Mouse (Mus musculus) kidney, postnatal 36 days (tissue): Measurements from ENCODE around the gene 9530053A07Rik.

Source experiments
- DNase-seq, 2 experiments: peaks; one replicate each; pipeline ENCODE4 v3.0.0; 2021 to 2022; ENCODE audit warnings: mixed read lengths in 2 of 2

Gene 9530053A07Rik

DNA sequence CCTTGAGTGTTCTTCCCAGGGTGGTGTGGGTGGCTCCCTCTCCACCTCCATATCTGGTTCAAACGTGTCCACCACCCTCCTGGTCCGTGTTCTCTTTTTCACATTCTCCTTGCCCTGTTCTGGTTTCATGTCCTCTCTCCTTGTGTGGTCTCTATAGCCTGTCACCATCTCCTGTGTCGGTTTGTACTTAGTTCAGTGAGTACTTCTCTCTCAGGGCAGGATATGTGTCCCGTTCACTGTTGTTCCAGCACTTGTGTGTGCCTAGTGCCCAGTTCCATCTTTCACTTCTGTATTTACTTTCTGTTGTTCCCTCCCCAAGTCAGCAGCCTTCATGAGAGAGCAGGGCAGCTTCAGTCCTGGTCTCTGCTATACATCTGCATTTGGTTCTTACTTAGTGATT, 46.1 kb downstream of the 9530053A07Rik start:
- DNase-seq = no peak

DNA sequence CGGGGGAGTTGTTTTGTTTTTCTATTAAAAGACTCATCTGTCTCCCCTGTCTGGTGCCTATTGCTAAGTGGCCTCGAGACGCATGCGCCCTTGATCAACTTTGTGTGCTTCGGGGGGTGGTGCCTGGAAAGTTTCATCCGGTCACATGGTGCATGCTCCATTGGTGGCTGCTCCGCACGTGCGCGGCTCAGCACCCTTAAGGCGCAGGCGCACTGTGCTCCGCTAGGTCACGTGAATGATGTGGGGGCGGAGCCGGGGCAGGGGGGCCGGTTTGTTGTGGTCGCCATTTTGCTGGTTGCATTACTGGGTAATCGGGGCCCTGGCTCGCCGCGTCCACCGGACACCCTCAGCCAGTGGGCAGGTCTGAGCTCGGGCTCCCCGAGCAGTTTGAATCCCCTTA, 50.0 kb downstream of the 9530053A07Rik start, which contains the start of gene Dyrk1b:
Gene Dyrk1b (plus strand): TSS at position 242 of the 400 bp plus-strand sequence.
- DNase-seq = peak; percentile 99

DNA sequence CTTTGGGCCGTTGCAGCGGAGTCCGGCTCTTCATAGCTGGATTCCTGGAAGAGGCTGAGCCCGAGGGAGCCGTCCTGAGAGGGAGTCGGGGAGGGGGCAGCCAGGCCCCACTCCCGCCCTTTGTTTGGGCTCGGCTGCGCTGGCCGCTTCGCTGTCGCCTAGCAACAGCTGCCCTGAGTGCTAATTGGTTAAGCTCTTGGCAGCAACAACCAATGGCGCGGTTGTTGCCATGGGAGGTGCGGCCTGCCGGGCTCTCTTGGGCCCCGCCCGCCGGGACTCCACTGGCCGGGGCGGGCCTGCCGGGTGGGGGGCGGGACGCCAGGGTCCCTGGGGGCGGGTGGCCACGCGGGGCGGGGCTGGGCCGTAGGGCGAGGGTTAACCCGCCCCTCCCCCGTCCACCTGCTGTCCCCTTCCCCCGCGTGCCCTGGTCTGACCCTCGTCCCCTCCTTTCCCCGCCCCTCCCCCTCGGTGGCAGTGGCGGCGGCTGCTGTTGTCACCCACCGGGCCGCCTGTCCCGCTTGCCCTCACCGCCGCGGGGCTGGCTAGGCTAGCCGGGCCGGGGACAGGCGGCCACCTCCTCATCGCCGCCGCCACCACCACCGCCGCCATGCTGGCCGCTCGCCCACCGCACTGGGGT, 50.6 kb downstream of the 9530053A07Rik start:
- peak; percentile 96 to 97 for DNase-seq

DNA sequence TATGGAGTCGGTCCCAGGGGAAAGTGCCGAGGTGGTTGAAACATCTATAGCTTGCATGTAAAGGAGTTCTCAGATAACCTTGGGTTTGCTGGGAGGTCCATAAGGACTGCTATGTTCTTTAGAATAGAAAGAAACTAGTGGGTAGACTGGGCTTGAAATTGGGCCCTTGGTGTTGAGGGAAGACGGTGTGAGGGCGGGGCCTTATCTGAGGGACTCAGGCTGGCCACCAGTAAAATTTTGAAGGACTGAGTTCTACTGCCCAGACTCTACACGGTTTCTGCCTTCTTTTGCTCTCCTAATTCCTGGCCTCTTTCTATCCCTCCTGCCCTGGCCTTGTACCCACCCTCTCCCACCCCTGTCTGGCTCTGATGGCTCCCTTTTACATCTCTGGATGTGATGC, 51.6 kb downstream of the 9530053A07Rik start:
- no peak for DNase-seq

DNA sequence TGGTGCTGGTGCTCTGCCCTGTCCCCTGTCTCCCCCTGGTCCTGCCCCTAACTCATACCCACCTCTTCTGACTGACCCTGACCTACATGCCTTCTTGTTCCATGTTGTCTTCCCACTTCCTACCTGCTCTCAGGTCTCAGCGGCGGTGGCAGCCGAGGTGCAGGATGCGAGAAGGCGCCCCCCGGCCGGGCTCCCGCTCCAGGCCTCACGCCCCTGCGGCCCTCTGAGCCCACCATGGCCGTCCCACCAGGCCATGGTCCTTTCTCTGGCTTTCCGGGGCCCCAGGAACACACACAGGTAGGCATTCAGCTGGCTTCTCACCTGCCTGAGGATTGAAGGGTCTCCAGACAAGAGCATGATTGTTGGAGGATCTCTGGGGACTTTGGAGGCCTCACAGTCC, 52.1 kb downstream of the 9530053A07Rik start:
- DNase-seq = no peak

- DNase-seq = no peak
Observed at GRCm38 (mm10) chr7:28182320-28182719, 53.1 kb downstream of the 9530053A07Rik start.

- DNase-seq = no peak
Observed at GRCm38 (mm10) chr7:28185884-28186283, 56.6 kb downstream of the 9530053A07Rik start.

DNA sequence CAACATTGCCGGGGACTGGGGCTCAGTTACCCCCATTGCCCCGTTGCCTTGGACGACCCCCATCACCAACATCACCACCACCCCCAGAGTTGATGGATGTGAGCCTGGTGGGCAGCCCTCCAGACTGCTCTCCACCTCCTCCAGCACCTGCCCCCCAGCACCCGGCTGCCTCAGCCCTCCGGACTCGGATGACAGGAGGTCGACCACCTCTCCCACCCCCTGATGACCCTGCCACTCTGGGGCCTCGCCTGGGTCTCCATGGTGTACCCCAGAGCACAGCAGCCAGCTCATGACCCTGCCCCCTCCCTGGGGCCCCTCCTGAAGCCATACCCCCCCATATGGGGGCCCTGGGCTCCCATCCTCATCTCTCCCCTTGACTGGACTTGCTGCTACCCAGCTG, 57.4 kb downstream of the 9530053A07Rik start:
- DNase-seq = no peak

GRCm38 (mm10) chr7:28191489-28191888, 62.2 kb downstream of the 9530053A07Rik start:
- DNase-seq = peak in 1 of 2 experiments; percentile 33

- DNase-seq = no peak
Observed at GRCm38 (mm10) chr7:28191903-28192302, 62.6 kb downstream of the 9530053A07Rik start.

- no peak for DNase-seq
Observed at GRCm38 (mm10) chr7:28195414-28196098, 66.3 kb downstream of the 9530053A07Rik start.

DNA sequence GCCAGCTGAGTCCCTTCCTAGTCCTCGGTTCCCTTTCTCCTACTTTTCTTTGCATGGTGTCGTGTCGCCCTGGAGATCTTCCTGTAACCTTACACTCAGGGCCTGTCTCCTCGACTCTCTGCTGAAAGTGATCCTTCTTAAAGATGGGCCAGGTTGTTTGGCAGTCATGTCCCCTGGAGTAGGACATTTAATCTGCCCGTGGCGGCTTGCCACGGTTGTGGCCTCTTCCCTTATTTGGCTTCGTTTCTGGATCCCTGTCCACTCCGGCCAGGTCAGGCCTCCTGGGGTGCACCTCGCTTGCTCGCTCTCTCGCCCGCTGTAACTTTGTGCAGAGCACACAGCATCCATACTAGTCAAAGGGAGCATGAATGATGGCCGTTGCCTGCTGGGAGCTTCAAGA, 67.3 kb downstream of the 9530053A07Rik start:
- peak in 1 of 2 experiments; percentile 38 for DNase-seq

DNA sequence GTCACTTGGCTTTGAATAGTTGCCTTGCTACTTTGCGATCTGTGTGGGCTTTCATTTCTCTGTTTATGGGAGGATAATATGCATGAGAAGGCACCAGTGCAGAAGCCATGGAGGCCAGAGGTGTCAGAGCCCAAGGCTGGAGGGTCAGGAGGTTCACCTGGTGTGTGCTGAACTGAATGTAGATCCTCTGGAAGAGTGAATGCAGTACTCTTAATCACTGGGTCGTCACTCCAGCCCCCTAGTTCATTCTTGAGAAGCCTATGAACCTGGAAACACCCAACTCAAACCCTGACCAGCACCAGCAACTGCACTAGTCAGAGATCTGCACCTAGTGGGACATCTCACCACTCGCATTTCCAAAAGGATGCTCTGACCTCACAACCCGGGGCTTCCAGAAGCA, 69.8 kb downstream of the 9530053A07Rik start:
- no peak for DNase-seq

DNA sequence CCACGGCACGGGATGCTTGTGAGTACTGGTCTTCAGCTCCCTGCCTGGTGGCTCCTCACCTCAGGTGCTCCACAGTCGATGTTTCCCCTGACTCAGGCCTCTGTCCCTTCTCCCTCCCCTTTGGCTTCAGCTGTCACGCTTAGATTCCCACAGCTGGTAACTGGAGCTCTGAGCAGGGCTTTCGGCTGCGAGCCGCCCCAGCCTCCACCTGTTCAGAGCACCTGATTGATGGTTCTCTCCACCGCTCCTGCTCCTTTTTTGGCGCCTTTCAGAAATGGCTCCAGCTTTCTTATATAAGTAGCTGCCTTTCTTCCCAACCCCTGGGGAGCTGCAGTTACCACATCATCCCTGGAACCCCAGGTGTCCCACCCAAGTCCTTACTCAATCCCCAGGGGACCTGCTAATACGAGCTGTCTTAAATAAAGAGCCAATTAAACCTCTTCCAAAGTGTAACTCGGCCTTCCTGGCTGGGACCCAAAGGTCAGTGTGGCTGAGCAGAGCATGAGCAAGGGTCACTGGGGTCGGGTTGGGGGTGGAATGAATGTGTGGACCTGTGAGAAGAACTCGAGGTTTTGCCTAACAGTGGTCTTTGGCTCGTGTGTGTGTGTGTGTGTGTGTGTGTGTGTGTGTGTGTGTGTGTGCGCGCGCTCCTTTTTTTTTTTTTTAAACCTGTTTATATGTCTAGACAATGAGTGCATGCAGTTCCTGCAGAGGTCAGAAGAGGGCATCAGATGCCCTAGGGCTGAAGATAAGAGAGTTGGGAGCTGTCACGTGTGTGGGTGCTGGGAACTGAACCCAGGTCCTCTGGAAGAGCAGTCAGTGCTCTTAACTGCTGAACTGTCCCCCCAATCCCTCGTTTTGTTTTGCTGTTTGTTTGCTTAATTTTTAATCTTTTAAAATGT, 74.2 kb downstream of the 9530053A07Rik start:
- DNase-seq = peak; percentile 80 to 87

- peak; percentile 38 to 62 for DNase-seq
Observed at GRCm38 (mm10) chr7:28206044-28206600, 76.9 kb downstream of the 9530053A07Rik start.

- DNase-seq = no peak
Observed at GRCm38 (mm10) chr7:28208396-28208987, 79.2 kb downstream of the 9530053A07Rik start.

- DNase-seq = peak; percentile 76 to 84
Observed at GRCm38 (mm10) chr7:28208988-28209508, 79.8 kb downstream of the 9530053A07Rik start.

- DNase-seq = peak in 1 of 2 experiments; percentile 55
Observed at GRCm38 (mm10) chr7:28210731-28211130, 81.5 kb downstream of the 9530053A07Rik start.

DNA sequence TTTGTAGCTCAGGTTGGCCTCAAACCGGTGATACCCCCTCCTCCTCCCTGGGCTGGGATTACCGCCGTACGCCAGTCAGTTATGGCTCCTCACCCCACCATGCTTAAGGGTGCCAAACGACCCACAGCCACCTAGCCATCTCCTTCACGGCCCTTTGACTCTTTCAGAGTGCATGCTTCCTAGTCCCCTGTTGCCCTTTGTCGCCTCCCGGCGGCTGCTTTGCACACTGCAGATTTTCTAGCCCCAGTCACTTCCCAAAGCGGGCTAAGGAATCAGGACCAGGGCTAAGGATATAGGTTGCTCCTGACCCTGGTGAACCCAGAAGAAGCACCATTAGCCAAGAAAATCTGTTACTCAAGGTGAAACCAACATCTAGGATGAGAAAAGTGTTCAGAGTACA, 84.9 kb downstream of the 9530053A07Rik start:
- DNase-seq = peak; percentile 62 to 91
